11 mouse cellular contexts compared by ENCODE assay signal in genomic region chr1:64255554-64256295, GRCm38 (mm10).
DNase-seq lines count a peak whose midpoint lies in the region; ATAC-seq and TF ChIP-seq lines count a peak whose summit lies in the region.
"Had no signal": no experiment of that assay in that cellular context is flagged by ENCODE, and none has a peak within 500 bp of the region (broad histone marks: within the 10 kb centered on the region; RNA-seq: fewer than 3 reads in every experiment).

No protein-coding gene starts in this region.

- no peaks in the 10 kb centered on the region for H3K27me3 ChIP-seq in hindbrain, embryonic 11.5 days (ENCODE audit: control insufficient read depth, insufficient read depth, low read length)
- no peaks in the 10 kb centered on the region for H3K27me3 ChIP-seq in midbrain, embryonic 14.5 days (ENCODE audit: control insufficient read depth, insufficient read depth, low read length)
- H3K27me3 ChIP-seq: embryonic facial prominence, embryonic 13.5 days; limb, embryonic 15.5 days had no signal

- intact Hi-C loops in gastrocnemius, adult 2 months (cut with DNase I) = loop anchor here (5.0 kb wide), 1 partner anchor 38 kb away; no protein-coding TSS in a partner anchor

- no peak for TF ChIP-seq CTCF in gastrocnemius, adult 2 months (IDR thresholded peaks at IDR 0.05)

- H3K36me3 ChIP-seq in hindbrain, embryonic 11.5 days (ENCODE audit: control insufficient read depth, insufficient read depth, low read length) = no peaks in the 10 kb centered on the region
- H3K36me3 ChIP-seq in midbrain, embryonic 14.5 days (ENCODE audit: control insufficient read depth, insufficient read depth, low read length) = no peaks in the 10 kb centered on the region
- H3K36me3 ChIP-seq: embryonic facial prominence, embryonic 13.5 days; limb, embryonic 15.5 days had no signal

- H3K9me3 ChIP-seq in hindbrain, embryonic 11.5 days (ENCODE audit: control insufficient read depth, low read length) = no peaks in the 10 kb centered on the region
- no peaks in the 10 kb centered on the region for H3K9me3 ChIP-seq in midbrain, embryonic 14.5 days (ENCODE audit: control insufficient read depth, low read length)
- H3K9me3 ChIP-seq: embryonic facial prominence, embryonic 13.5 days; limb, embryonic 15.5 days had no signal

- H3K9ac ChIP-seq in hindbrain, embryonic 11.5 days (ENCODE audit: low read depth, low read length) = no peak overlapping the region
- no peak overlapping the region for H3K9ac ChIP-seq in midbrain, embryonic 14.5 days (replicated peaks; ENCODE audit: low read length)
- H3K9ac ChIP-seq: embryonic facial prominence, embryonic 13.5 days; limb, embryonic 15.5 days had no signal

- ATAC-seq in hindbrain, embryonic 11.5 days (ENCODE audit: low FRiP score) = no peak
- no peak; the same call in 1 of the 2 replicates for ATAC-seq in midbrain, embryonic 14.5 days (ENCODE audit: low FRiP score, low TSS enrichment)

- H3K4me1 ChIP-seq in hindbrain, embryonic 11.5 days (replicated peaks; ENCODE audit: control insufficient read depth, insufficient read depth, low read length) = no peaks in the 10 kb centered on the region
- peaks cover 26% of the 10 kb centered on the region for H3K4me1 ChIP-seq in midbrain, embryonic 14.5 days (ENCODE audit: control insufficient read depth, insufficient read depth, low read length)
- H3K4me1 ChIP-seq: embryonic facial prominence, embryonic 13.5 days; limb, embryonic 15.5 days had no signal

- no peak overlapping the region for H3K4me2 ChIP-seq in hindbrain, embryonic 11.5 days (replicated peaks; ENCODE audit: low read depth, low read length)
- no peak overlapping the region for H3K4me2 ChIP-seq in midbrain, embryonic 14.5 days (ENCODE audit: low read length)
- H3K4me2 ChIP-seq: embryonic facial prominence, embryonic 13.5 days; limb, embryonic 15.5 days had no signal

- no peak overlapping the region for H3K27ac ChIP-seq in gastrocnemius, adult 2 months
- no peak overlapping the region for H3K27ac ChIP-seq in hindbrain, embryonic 11.5 days (ENCODE audit: low read depth, low read length)
- H3K27ac ChIP-seq in midbrain, embryonic 14.5 days (replicated peaks; ENCODE audit: low read depth, low read length) = peak overlapping the region; percentile 74
- H3K27ac ChIP-seq: embryonic facial prominence, embryonic 13.5 days; limb, embryonic 15.5 days had no signal

- no peak for DNase-seq in gastrocnemius, adult 2 months
- no peak for DNase-seq in gastrocnemius, postnatal 25 days
- peak; percentile 30 for DNase-seq in cerebellum, adult 11 months
- DNase-seq in hindbrain, embryonic 11.5 days (ENCODE audit: low spot score) = peak; percentile 15
- DNase-seq in midbrain, embryonic 14.5 days = peak; percentile 55
- no peak for DNase-seq in spleen, postnatal 10 days (ENCODE audit: low spot score in 2 of 2)
- no peak for DNase-seq in thymus, postnatal 14 days
- no peak for DNase-seq in heart, postnatal 4 days
- DNase-seq: kidney, adult 9 months had no signal

- 69% methylated on average over 14 of the region's 14 CpGs for WGBS in hindbrain, embryonic 11.5 days
- WGBS in midbrain, embryonic 14.5 days = 59% methylated on average over 14 of the region's 14 CpGs

- H3K4me3 ChIP-seq in gastrocnemius, adult 2 months = peak overlapping the region; percentile 21
- H3K4me3 ChIP-seq in hindbrain, embryonic 11.5 days (ENCODE audit: low read depth, low read length) = no peak overlapping the region
- no peak overlapping the region for H3K4me3 ChIP-seq in midbrain, embryonic 14.5 days (replicated peaks; ENCODE audit: low read depth, low read length)
- H3K4me3 ChIP-seq: embryonic facial prominence, embryonic 13.5 days; limb, embryonic 15.5 days had no signal

Comparison
In these comparisons a context has a peak if more than half of its experiments do, and no peak if none do; other contexts are left out.
1. DNase-seq: peak in cerebellum, adult 11 months (single experiment), hindbrain, embryonic 11.5 days (single experiment) and midbrain, embryonic 14.5 days (single experiment); none in gastrocnemius, adult 2 months (single experiment), gastrocnemius, postnatal 25 days (single experiment), spleen, postnatal 10 days (0 of 2), thymus, postnatal 14 days (single experiment) and heart, postnatal 4 days (single experiment).